Mouse (Mus musculus) liver, embryonic 14.5 days (tissue): ENCODE data around the gene Gm6904.

Experiments
- CTCF ChIP-seq: IDR thresholded peaks from 2 replicates; pipeline ENCODE4 v1.5.1; 2016; ENCODE audit warnings: antibody characterized with exemption, low read depth, control low read depth
- EP300 ChIP-seq: IDR thresholded peaks from 2 replicates; pipeline ENCODE4 v1.6.1; 2016; ENCODE audit warnings: antibody characterized with exemption, low read depth

DNA sequence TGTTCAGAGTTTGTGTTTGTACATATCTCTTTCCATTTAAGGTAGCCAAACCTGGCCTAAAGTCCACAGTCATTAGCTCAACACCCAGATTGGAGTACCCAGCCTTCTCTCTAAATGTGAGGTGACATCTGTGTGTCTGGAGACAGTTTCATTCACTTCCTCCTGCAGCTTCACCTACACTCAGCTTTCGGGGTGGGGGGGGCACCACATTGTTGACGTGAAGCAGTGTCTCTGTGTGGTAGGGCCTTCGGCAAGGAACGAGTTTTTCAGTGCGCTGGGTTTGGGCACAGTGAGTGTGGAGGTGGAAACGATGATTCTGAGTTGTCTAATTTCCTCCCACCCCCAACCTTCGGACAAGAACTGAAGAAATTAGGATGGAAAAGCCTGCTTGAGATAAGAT lies 51.0 kb downstream of the Gm6904 start:
- TF ChIP-seq CTCF (no peak), EP300 (no peak)
